Mouse (Mus musculus): Measurements from ENCODE around the gene Arfgap2. TPM values are rescaled to one million over a fixed set of nuclear protein-coding genes. Genes with fewer than 3 reads are reported as not detected.
A peak's percentile ranks its signal among the peaks of the same experiment; 100 is the strongest.

Gene Arfgap2
- total RNA-seq, 4 experiments from 2014 or later, result 75.9 to 81.9 (median 79.1) TPM

DNA sequence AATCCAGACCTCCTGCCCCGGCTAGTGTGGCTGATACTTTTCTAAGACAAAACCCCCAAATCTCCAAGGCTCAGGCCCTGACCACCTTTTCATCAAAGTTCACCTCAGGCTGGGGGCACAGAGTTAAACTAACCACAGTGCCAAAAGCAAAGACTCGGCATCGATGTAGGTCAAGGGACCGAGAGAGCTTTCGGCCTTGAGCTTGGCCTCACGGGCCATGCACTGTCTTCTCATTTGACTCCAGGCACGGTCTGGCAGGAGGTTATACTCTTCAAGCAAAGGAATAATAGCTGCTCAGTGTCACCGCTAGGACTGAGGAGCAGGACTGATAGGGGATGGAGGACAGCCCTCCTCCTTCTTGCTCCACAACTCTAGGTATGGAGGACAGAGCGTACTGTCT, 41.2 kb downstream of the Arfgap2 start:
- DNase-seq (ENCODE audit: low spot score in 2 of 2), result no peak

GRCm38 (mm10) chr2:91306589-91306988, 41.8 kb downstream of the Arfgap2 start:
- no peak for DNase-seq (ENCODE audit: low spot score in 2 of 2)

DNA sequence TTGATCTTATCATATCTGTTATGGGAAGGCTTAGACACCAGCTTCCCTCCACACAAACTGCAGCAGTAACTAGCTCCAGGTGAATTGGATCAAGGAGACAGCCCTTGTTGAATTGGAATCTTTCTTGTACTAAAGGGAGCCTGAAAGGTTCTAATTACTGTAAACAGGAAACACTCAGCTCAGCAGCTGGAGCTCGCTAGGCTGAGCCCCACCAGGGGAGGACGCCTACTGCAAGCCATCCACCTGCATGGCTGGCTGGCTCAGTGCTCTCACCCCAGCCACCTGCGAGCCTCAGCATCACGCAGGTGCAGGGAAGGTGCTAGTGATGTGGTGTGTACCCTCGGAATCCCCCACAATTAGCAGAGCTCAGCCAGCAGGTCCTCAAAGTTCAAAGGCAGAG, 43.9 kb downstream of the Arfgap2 start:
- no peak for DNase-seq (ENCODE audit: low spot score in 2 of 2)

GRCm38 (mm10) chr2:91309546-91309945, 44.8 kb downstream of the Arfgap2 start:
- no peak for DNase-seq (ENCODE audit: low spot score in 2 of 2)

GRCm38 (mm10) chr2:91312578-91313311, 48.0 kb downstream of the Arfgap2 start:
- no peak for DNase-seq (ENCODE audit: low spot score in 2 of 2)

GRCm38 (mm10) chr2:91314184-91314583, 49.4 kb downstream of the Arfgap2 start:
- no peak for DNase-seq (ENCODE audit: low spot score in 2 of 2)

DNA sequence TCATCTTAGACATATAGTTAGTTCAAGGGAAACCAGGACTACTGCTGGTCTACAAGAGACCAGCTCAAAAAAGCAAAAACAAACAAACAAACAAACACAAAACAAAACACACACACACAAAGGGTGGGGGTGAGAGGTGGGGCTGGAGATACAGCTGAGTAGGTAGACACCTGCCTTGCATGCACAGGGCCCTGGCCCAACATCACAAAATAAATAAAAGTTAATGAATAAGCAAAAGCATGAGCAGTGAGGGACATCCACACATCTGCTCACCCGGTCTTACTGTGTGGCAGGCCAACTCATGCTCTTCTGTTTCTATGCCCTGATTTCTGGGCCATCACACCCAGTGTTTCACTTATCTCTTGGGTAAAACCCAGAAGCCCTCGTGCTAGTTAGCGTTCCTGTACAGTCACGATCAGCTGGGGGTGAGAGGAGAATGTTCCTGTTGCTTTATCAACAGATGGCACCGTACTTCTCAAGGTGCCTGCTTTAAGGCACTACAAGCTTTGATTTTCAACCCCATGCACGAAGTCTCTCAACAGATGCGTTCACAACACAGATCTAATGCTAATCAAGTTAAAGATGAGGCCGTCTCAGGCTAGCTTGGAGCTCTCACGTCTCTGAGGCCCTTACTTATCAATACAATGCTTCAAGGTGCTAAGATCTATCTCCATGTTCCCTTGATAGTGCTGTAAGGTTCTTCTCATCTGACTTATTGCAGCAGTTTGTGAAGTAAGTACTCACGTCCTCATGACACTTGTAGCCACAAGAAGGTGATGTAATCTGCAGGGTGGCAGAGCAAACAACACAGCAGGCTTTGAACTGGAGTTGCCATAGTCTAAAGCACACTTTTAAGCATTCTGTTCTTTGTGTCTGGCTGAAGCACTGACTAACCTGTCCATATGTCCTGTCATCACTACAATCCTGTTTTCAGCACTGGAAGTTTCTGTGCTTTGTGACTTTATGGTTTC, 56.1 kb downstream of the Arfgap2 start:
- no peak for DNase-seq (ENCODE audit: low spot score in 2 of 2)

- DNase-seq (ENCODE audit: low spot score in 2 of 2), result no peak
These were observed 57.1 kb downstream of the Arfgap2 start for GRCm38 (mm10) chr2:91321923-91322322.

- DNase-seq (ENCODE audit: low spot score in 2 of 2), result no peak
These were observed 57.7 kb downstream of the Arfgap2 start for GRCm38 (mm10) chr2:91322490-91322889.

DNA sequence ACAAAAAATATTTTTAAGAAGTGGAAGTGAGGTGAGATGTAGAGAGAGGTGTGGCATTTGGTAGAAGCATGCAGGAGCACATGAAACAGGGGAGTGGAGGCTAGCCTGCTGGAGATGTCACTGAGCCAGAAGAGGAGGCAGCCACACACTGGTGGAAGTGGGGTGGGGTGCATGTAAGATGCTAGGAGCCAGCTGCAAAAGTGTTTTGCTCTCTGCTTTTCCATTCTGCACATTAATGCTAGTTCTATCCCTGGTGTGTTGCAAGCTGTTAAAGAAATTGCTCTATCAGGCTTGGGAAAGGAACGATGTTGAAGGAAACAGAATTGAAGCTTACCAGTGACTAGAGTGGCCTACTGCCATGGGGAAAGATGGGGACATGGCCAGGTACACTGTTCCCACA, 59.6 kb downstream of the Arfgap2 start:
- DNase-seq (ENCODE audit: low spot score in 2 of 2), result no peak

- peak; percentile 50 to 51 for DNase-seq (ENCODE audit: low spot score in 2 of 2)
These were observed 60.1 kb downstream of the Arfgap2 start for GRCm38 (mm10) chr2:91324761-91325421.

Other genes starting within 250 kb of the Arfgap2 start
- under 1 TPM in 2 of 4 experiments, not detected in 2; 0.36 to 0.47 TPM for gene Rapsn, start 229.4 kb upstream of the Arfgap2 start, total RNA-seq (2022)
- gene Psmc3, start 211.0 kb upstream of the Arfgap2 start, total RNA-seq (2022), result 100 to 1,000 TPM; 180 to 209 (median 206) TPM
- 10 to 100 TPM; 28.7 to 40.0 (median 33.1) TPM for gene Slc39a13, start 194.6 kb upstream of the Arfgap2 start, total RNA-seq (2022)
- gene Spi1, start 182.6 kb upstream of the Arfgap2 start, total RNA-seq (2022), result 10 to 100 TPM in 2 of 4 experiments, 1 to 10 TPM in 2; 3.8 to 17.2 (median 9.7) TPM
- gene Mybpc3, start 146.8 kb upstream of the Arfgap2 start, total RNA-seq (2022), result under 1 TPM; 0.09 to 0.22 (median 0.16) TPM
- gene Madd, start 81.1 kb upstream of the Arfgap2 start, total RNA-seq (2022), result 100 to 1,000 TPM; 202 to 259 (median 228) TPM
- gene Nr1h3, start 62.1 kb upstream of the Arfgap2 start, total RNA-seq (2022), result 1 to 10 TPM; 3.7 to 5.8 (median 4.3) TPM
- gene Acp2, start 62.1 kb upstream of the Arfgap2 start, total RNA-seq (2022), result 10 to 100 TPM; 54.9 to 64.9 (median 59.8) TPM
- 10 to 100 TPM; 11.2 to 12.4 (median 11.9) TPM for gene Ddb2, start 28.0 kb upstream of the Arfgap2 start, total RNA-seq (2022)
- gene Pacsin3, start 9.0 kb upstream of the Arfgap2 start, total RNA-seq (2022), result 10 to 100 TPM; 27.1 to 34.4 (median 31.0) TPM
- gene 1110051M20Rik, start 179.7 kb downstream of the Arfgap2 start, total RNA-seq (2022), result 100 to 1,000 TPM; 108 to 144 (median 121) TPM
- gene Lrp4, start 192.5 kb downstream of the Arfgap2 start, total RNA-seq (2022), result 10 to 100 TPM; 26.1 to 30.6 (median 29.4) TPM